Mouse (Mus musculus) midbrain, embryonic 11.5 days (tissue): ENCODE results near the gene Dcp1a. TPM values are rescaled to one million over a fixed set of nuclear protein-coding genes. Genes with fewer than 3 reads are reported as not detected.

Experiments
- ATAC-seq: fragments of 200-750 bp; cut with Nextera tagmentation; 2 replicates; pipeline ENCODE4 v1.8.0; 2017; ENCODE audit warnings: moderate TSS enrichment, moderate library complexity; ENCODE audit not compliant: low FRiP score
- DNase-seq: peaks from one replicate; pipeline ENCODE4 v3.0.0; 2015; ENCODE audit warnings: low spot score; ENCODE audit errors: missing footprints
- H3K27ac ChIP-seq: fragments of 300-500 bp; sonication (generic); 2 replicates; pipeline ENCODE4 v1.5.1; 2014; ENCODE audit warnings: low read depth, low read length
- H3K27me3 ChIP-seq: fragments of 300-500 bp; sonication (generic); 2 replicates; pipeline ENCODE4 v1.6.1; 2014; ENCODE audit warnings: mild to moderate bottlenecking, low read length, moderate library complexity, mixed read lengths; ENCODE audit not compliant: control insufficient read depth, insufficient read depth
- H3K36me3 ChIP-seq: fragments of 300-500 bp; sonication (generic); 2 replicates; pipeline ENCODE4 v1.6.1; 2014; ENCODE audit warnings: mild to moderate bottlenecking, low read length, moderate library complexity, mixed read lengths; ENCODE audit not compliant: control insufficient read depth, insufficient read depth
- H3K4me1 ChIP-seq: fragments of 300-500 bp; sonication (generic); 2 replicates; pipeline ENCODE4 v1.6.1; 2014; ENCODE audit warnings: low read length; ENCODE audit not compliant: control insufficient read depth, insufficient read depth
- H3K4me2 ChIP-seq: fragments of 300-500 bp; sonication (generic); 2 replicates; pipeline ENCODE4 v1.6.1; 2014; ENCODE audit warnings: mild to moderate bottlenecking, moderate library complexity
- H3K4me3 ChIP-seq: fragments of 300-500 bp; sonication (generic); 2 replicates; pipeline ENCODE4 v1.5.1; 2014; ENCODE audit warnings: low read depth, low read length
- H3K9ac ChIP-seq: fragments of 300-500 bp; sonication (generic); 2 replicates; pipeline ENCODE4 v1.6.1; 2014; ENCODE audit warnings: low read length
- H3K9me3 ChIP-seq: fragments of 300-500 bp; sonication (generic); 2 replicates; pipeline ENCODE4 v1.6.1; 2016; ENCODE audit warnings: low read length; ENCODE audit not compliant: control insufficient read depth
- WGBS: fragments of 180-500 bp; shearing (Covaris S2); extraction: QIAGEN DNeasy Blood & Tissue Kit; methylation state at CpG from one replicate; pipeline ENCODE4 v1.1.7; 2014; 5-methylcytosine and 5-hydroxymethylcytosine counted together
- polyA plus RNA-seq: library from polyadenylated mRNA; unstranded; fragments of >200 nt; fragmentation: Nextera tagmentation; extraction: Ambion mirVana; gene quantifications from 2 replicates; pipeline ENCODE4 v1.2.1, GENCODE M21; 2014

Dcp1a gene
- polyA plus RNA-seq, 1 experiment from 2014 or later, result 25.2 TPM

GRCm38 (mm10) chr14:30561470-30562187 is 82.3 kb downstream of the Dcp1a start:
- no peaks in the 10 kb centered on the region for H3K9me3 ChIP-seq
- no peak overlapping the region for H3K4me3 ChIP-seq
- DNase-seq (no peak), ATAC-seq (no peak)
- no peaks in the 10 kb centered on the region for H3K27me3 ChIP-seq
- no peak overlapping the region for H3K9ac ChIP-seq
- 92% methylated on average over 14 of the region's 14 CpGs for WGBS
- H3K4me1 ChIP-seq, result no peaks in the 10 kb centered on the region
- no peak overlapping the region for H3K4me2 ChIP-seq
- no peak overlapping the region for H3K27ac ChIP-seq
- peaks cover 25% of the 10 kb centered on the region for H3K36me3 ChIP-seq

GRCm38 (mm10) chr14:30562343-30562742 is 83.0 kb downstream of the Dcp1a start:
- Histone ChIP-seq H3K27me3 (no peaks in the 10 kb centered on the region), H3K36me3 (peaks cover 27% of the 10 kb centered on the region), H3K4me2 (no peak overlapping the region), H3K27ac (no peak overlapping the region), H3K4me1 (no peaks in the 10 kb centered on the region), H3K9ac (no peak overlapping the region), H3K9me3 (no peaks in the 10 kb centered on the region), H3K4me3 (no peak overlapping the region)
- DNase-seq (no peak), ATAC-seq (no peak)

GRCm38 (mm10) chr14:30564451-30564850 is 85.1 kb downstream of the Dcp1a start:
- H3K4me2 ChIP-seq, result no peak overlapping the region
- 100% methylated on average over 2 of the region's 2 CpGs for WGBS
- H3K27ac ChIP-seq, result no peak overlapping the region
- H3K36me3 ChIP-seq, result peaks cover 34% of the 10 kb centered on the region
- no peak overlapping the region for H3K9ac ChIP-seq
- DNase-seq, result no peak
- no peaks in the 10 kb centered on the region for H3K27me3 ChIP-seq
- no peaks in the 10 kb centered on the region for H3K9me3 ChIP-seq
- ATAC-seq, result no peak
- no peak overlapping the region for H3K4me3 ChIP-seq
- H3K4me1 ChIP-seq, result no peaks in the 10 kb centered on the region

- 95% methylated on average over 6 of the region's 6 CpGs for WGBS
- DNase-seq (no peak), ATAC-seq (no peak)
- Histone ChIP-seq H3K4me1 (no peaks in the 10 kb centered on the region), H3K9ac (no peak overlapping the region), H3K4me2 (no peak overlapping the region), H3K9me3 (no peaks in the 10 kb centered on the region), H3K4me3 (no peak overlapping the region), H3K27me3 (no peaks in the 10 kb centered on the region), H3K36me3 (peaks cover 29% of the 10 kb centered on the region), H3K27ac (no peak overlapping the region)
Measured at GRCm38 (mm10) chr14:30566317-30566716, 87.0 kb downstream of the Dcp1a start.

- DNase-seq (no peak), ATAC-seq (no peak)
- WGBS, result 92% methylated on average over 9 of the region's 9 CpGs
- Histone ChIP-seq H3K4me2 (no peak overlapping the region), H3K4me1 (no peaks in the 10 kb centered on the region), H3K27ac (no peak overlapping the region), H3K9ac (no peak overlapping the region), H3K9me3 (no peaks in the 10 kb centered on the region), H3K4me3 (no peak overlapping the region), H3K27me3 (no peaks in the 10 kb centered on the region), H3K36me3 (peaks cover 39% of the 10 kb centered on the region)
Measured at GRCm38 (mm10) chr14:30568016-30568415, 88.7 kb downstream of the Dcp1a start.

GRCm38 (mm10) chr14:30570303-30570702 is 91.0 kb downstream of the Dcp1a start:
- Histone ChIP-seq H3K4me1 (no peaks in the 10 kb centered on the region), H3K4me2 (no peak overlapping the region), H3K36me3 (peaks cover 39% of the 10 kb centered on the region), H3K4me3 (no peak overlapping the region), H3K27me3 (no peaks in the 10 kb centered on the region), H3K9me3 (no peaks in the 10 kb centered on the region), H3K9ac (no peak overlapping the region), H3K27ac (no peak overlapping the region)
- no peak for ATAC-seq
- no peak for DNase-seq
- 95% methylated on average over 9 of the region's 9 CpGs for WGBS

- WGBS, result 90% methylated on average over 10 of the region's 10 CpGs
- H3K36me3 ChIP-seq, result peaks cover 28% of the 10 kb centered on the region
- no peaks in the 10 kb centered on the region for H3K27me3 ChIP-seq
- no peaks in the 10 kb centered on the region for H3K4me1 ChIP-seq
- no peak overlapping the region for H3K4me3 ChIP-seq
- ATAC-seq (no peak), DNase-seq (no peak)
- no peak overlapping the region for H3K4me2 ChIP-seq
- H3K9ac ChIP-seq, result no peak overlapping the region
- H3K9me3 ChIP-seq, result no peaks in the 10 kb centered on the region
- H3K27ac ChIP-seq, result no peak overlapping the region
Measured at GRCm38 (mm10) chr14:30572253-30572652, 92.9 kb downstream of the Dcp1a start.

GRCm38 (mm10) chr14:30573235-30573634 is 93.9 kb downstream of the Dcp1a start:
- no peaks in the 10 kb centered on the region for H3K27me3 ChIP-seq
- no peak overlapping the region for H3K9ac ChIP-seq
- DNase-seq (no peak), ATAC-seq (no peak)
- no peaks in the 10 kb centered on the region for H3K4me1 ChIP-seq
- no peak overlapping the region for H3K4me2 ChIP-seq
- peaks cover 24% of the 10 kb centered on the region for H3K36me3 ChIP-seq
- no peaks in the 10 kb centered on the region for H3K9me3 ChIP-seq
- H3K27ac ChIP-seq, result no peak overlapping the region
- no peak overlapping the region for H3K4me3 ChIP-seq
- WGBS, result 87% methylated on average over 8 of the region's 8 CpGs

- DNase-seq (peak; percentile 98), ATAC-seq (peak; percentile 52)
- peaks cover 15% of the 10 kb centered on the region for H3K36me3 ChIP-seq
- H3K9me3 ChIP-seq, result no peaks in the 10 kb centered on the region
- H3K4me2 ChIP-seq, result no peak overlapping the region
- H3K4me1 ChIP-seq, result no peaks in the 10 kb centered on the region
- H3K27me3 ChIP-seq, result no peaks in the 10 kb centered on the region
- no peak overlapping the region for H3K9ac ChIP-seq
- no peak overlapping the region for H3K4me3 ChIP-seq
- no peak overlapping the region for H3K27ac ChIP-seq
- 73% methylated on average over 6 of the region's 6 CpGs for WGBS
Measured at GRCm38 (mm10) chr14:30573983-30574584, 94.7 kb downstream of the Dcp1a start.
